Mouse (Mus musculus) embryonic facial prominence, embryonic 10.5 days (tissue): ENCODE measurements around the gene Rab10. TPM values are rescaled to one million over a fixed set of nuclear protein-coding genes. Genes with fewer than 3 reads are reported as not detected.

Experiments used
- DNase-seq: peaks from one replicate; pipeline ENCODE4 v3.0.0-alpha.2; 2017; ENCODE audit warnings: low spot score
- H3K27ac ChIP-seq: fragments of 300-500 bp; sonication (generic); replicated peaks from 2 replicates; pipeline ENCODE4 v1.5.1; 2016; ENCODE audit warnings: mild to moderate bottlenecking
- H3K27me3 ChIP-seq: fragments of 300-500 bp; sonication (generic); replicated peaks from 2 replicates; pipeline ENCODE4 v1.6.1; 2016; ENCODE audit warnings: low read depth, mild to moderate bottlenecking; ENCODE audit not compliant: poor library complexity, severe bottlenecking
- H3K36me3 ChIP-seq: fragments of 300-500 bp; sonication (generic); replicated peaks from 2 replicates; pipeline ENCODE4 v1.6.1; 2016; ENCODE audit warnings: mild to moderate bottlenecking, moderate library complexity
- H3K4me1 ChIP-seq: fragments of 300-500 bp; sonication (generic); 2 replicates; pipeline ENCODE4 v1.6.1; 2016
- H3K4me3 ChIP-seq: fragments of 300-500 bp; sonication (generic); 2 replicates; pipeline ENCODE4 v1.5.1; 2016; ENCODE audit warnings: mild to moderate bottlenecking, moderate library complexity
- H3K9me3 ChIP-seq: fragments of 300-500 bp; sonication (generic); 2 replicates; pipeline ENCODE4 v1.6.1; 2016; ENCODE audit warnings: mild to moderate bottlenecking
- WGBS: fragments of 180-500 bp; shearing (Covaris S2); methylation state at CpG from one replicate; pipeline ENCODE4 v1.1.7; 2016; 5-methylcytosine and 5-hydroxymethylcytosine counted together
- polyA plus RNA-seq: library from polyadenylated mRNA; unstranded; fragments of >200 nt; fragmentation: Nextera tagmentation; extraction: Ambion mirVana; gene quantifications from 2 replicates; pipeline ENCODE4 v1.2.1, GENCODE M21; 2016

The Rab10 gene
- polyA plus RNA-seq, 1 experiment from 2014 or later, result 73.8 TPM

GRCm38 (mm10) chr12:3288440-3288839 is 21.3 kb downstream of the Rab10 start:
- Histone ChIP-seq H3K27ac (no peak overlapping the region), H3K36me3 (peaks cover 35% of the 10 kb centered on the region), H3K27me3 (no peaks in the 10 kb centered on the region), H3K4me3 (no peak overlapping the region), H3K4me1 (no peaks in the 10 kb centered on the region), H3K9me3 (peaks cover 10% of the 10 kb centered on the region)
- WGBS, result 86% methylated on average over 1 of the region's 1 CpGs
- no peak for DNase-seq

GRCm38 (mm10) chr12:3285919-3286318 is 23.9 kb downstream of the Rab10 start:
- Histone ChIP-seq H3K27me3 (no peaks in the 10 kb centered on the region), H3K27ac (no peak overlapping the region), H3K9me3 (peaks cover 7% of the 10 kb centered on the region; the same call in 1 of the 2 replicates), H3K4me3 (no peak overlapping the region), H3K4me1 (no peaks in the 10 kb centered on the region), H3K36me3 (peaks cover 24% of the 10 kb centered on the region)
- WGBS, result 52% methylated on average over 1 of the region's 1 CpGs
- DNase-seq, result no peak

- H3K4me3 ChIP-seq, result no peak overlapping the region
- H3K27me3 ChIP-seq, result no peaks in the 10 kb centered on the region
- 64% methylated on average over 6 of the region's 6 CpGs for WGBS
- peaks cover 5% of the 10 kb centered on the region; the same call in 1 of the 2 replicates for H3K9me3 ChIP-seq
- no peak for DNase-seq
- H3K27ac ChIP-seq, result no peak overlapping the region
- peaks cover 24% of the 10 kb centered on the region for H3K36me3 ChIP-seq
- H3K4me1 ChIP-seq, result no peaks in the 10 kb centered on the region
These were observed 24.4 kb downstream of the Rab10 start for GRCm38 (mm10) chr12:3285377-3285776.

- no peak overlapping the region for H3K27ac ChIP-seq
- peaks cover 5% of the 10 kb centered on the region; the same call in 1 of the 2 replicates for H3K9me3 ChIP-seq
- H3K36me3 ChIP-seq, result peaks cover 27% of the 10 kb centered on the region
- H3K4me1 ChIP-seq, result no peaks in the 10 kb centered on the region
- no peak for DNase-seq
- WGBS, result 89% methylated on average over 2 of the region's 2 CpGs
- no peaks in the 10 kb centered on the region for H3K27me3 ChIP-seq
- H3K4me3 ChIP-seq, result no peak overlapping the region
These were observed 25.3 kb downstream of the Rab10 start for GRCm38 (mm10) chr12:3284463-3284862.

GRCm38 (mm10) chr12:3283829-3284440 is 25.8 kb downstream of the Rab10 start:
- 92% methylated on average over 4 of the region's 4 CpGs for WGBS
- Histone ChIP-seq H3K9me3 (peaks cover 5% of the 10 kb centered on the region; the same call in 1 of the 2 replicates), H3K36me3 (peaks cover 27% of the 10 kb centered on the region), H3K4me1 (no peaks in the 10 kb centered on the region), H3K4me3 (no peak overlapping the region), H3K27me3 (no peaks in the 10 kb centered on the region), H3K27ac (no peak overlapping the region)
- DNase-seq, result no peak

GRCm38 (mm10) chr12:3282954-3283353 is 26.8 kb downstream of the Rab10 start:
- no peaks in the 10 kb centered on the region for H3K4me1 ChIP-seq
- no peak overlapping the region for H3K4me3 ChIP-seq
- H3K36me3 ChIP-seq, result peaks cover 21% of the 10 kb centered on the region
- H3K9me3 ChIP-seq, result peaks cover 5% of the 10 kb centered on the region; the same call in 1 of the 2 replicates
- H3K27ac ChIP-seq, result no peak overlapping the region
- no peaks in the 10 kb centered on the region for H3K27me3 ChIP-seq
- 84% methylated on average over 1 of the region's 1 CpGs for WGBS
- DNase-seq, result no peak

- no peak overlapping the region for H3K27ac ChIP-seq
- WGBS, result 94% methylated on average over 2 of the region's 2 CpGs
- no peak for DNase-seq
These were observed 27.2 kb downstream of the Rab10 start for GRCm38 (mm10) chr12:3282520-3282919.

GRCm38 (mm10) chr12:3278880-3279339 is 30.9 kb downstream of the Rab10 start:
- Histone ChIP-seq H3K9me3 (0 out of 2 replicates have a peak, but pooled peaks cover 3% of the 10 kb centered on the region), H3K4me3 (no peak overlapping the region), H3K27ac (no peak overlapping the region), H3K36me3 (peaks cover 14% of the 10 kb centered on the region; the same call in 1 of the 2 replicates), H3K4me1 (no peaks in the 10 kb centered on the region), H3K27me3 (no peaks in the 10 kb centered on the region)
- DNase-seq, result no peak
- 89% methylated on average over 2 of the region's 2 CpGs for WGBS

More at GRCm38 (mm10) chr12:3282520-3282919, 27.2 kb downstream of the Rab10 start:
- Histone ChIP-seq H3K9me3 (peaks cover 4% of the 10 kb centered on the region; the same call in 1 of the 2 replicates), H3K4me1 (no peaks in the 10 kb centered on the region), H3K36me3 (peaks cover 16% of the 10 kb centered on the region; the same call in 1 of the 2 replicates), H3K4me3 (no peak overlapping the region), H3K27me3 (no peaks in the 10 kb centered on the region)

GRCm38 (mm10) chr12:3270818-3271217 is 39.0 kb downstream of the Rab10 start:
- no peaks in the 10 kb centered on the region for H3K4me1 ChIP-seq
- DNase-seq, result no peak
- H3K27ac ChIP-seq, result no peak overlapping the region
- H3K27me3 ChIP-seq, result no peaks in the 10 kb centered on the region
- H3K4me3 ChIP-seq, result no peak overlapping the region
- H3K36me3 ChIP-seq, result peaks cover 14% of the 10 kb centered on the region
- H3K9me3 ChIP-seq, result peaks cover 3% of the 10 kb centered on the region; the same call in 1 of the 2 replicates

GRCm38 (mm10) chr12:3267397-3267796 is 42.4 kb downstream of the Rab10 start:
- Histone ChIP-seq H3K4me1 (no peaks in the 10 kb centered on the region), H3K36me3 (peaks cover 24% of the 10 kb centered on the region), H3K9me3 (no peaks in the 10 kb centered on the region; the same call in 1 of the 2 replicates), H3K27me3 (no peaks in the 10 kb centered on the region), H3K27ac (no peak overlapping the region), H3K4me3 (no peak overlapping the region)
- WGBS, result 94% methylated on average over 2 of the region's 2 CpGs
- no peak for DNase-seq

- 93% methylated on average over 2 of the region's 2 CpGs for whole genome bisulfite sequencing
- no peak for DNase-seq
- H3K4me3 ChIP-seq, result no peak overlapping the region
These were observed 44.6 kb downstream of the Rab10 start for GRCm38 (mm10) chr12:3265188-3265587.

GRCm38 (mm10) chr12:3264449-3264848 is 45.3 kb downstream of the Rab10 start:
- Histone ChIP-seq H3K27ac (no peak overlapping the region), H3K9me3 (no peaks in the 10 kb centered on the region), H3K4me3 (no peak overlapping the region), H3K27me3 (no peaks in the 10 kb centered on the region), H3K4me1 (no peaks in the 10 kb centered on the region), H3K36me3 (peaks cover 44% of the 10 kb centered on the region)
- no peak for DNase-seq
- WGBS, result 82% methylated on average over 2 of the region's 2 CpGs

More at GRCm38 (mm10) chr12:3265188-3265587, 44.6 kb downstream of the Rab10 start:
- Histone ChIP-seq H3K27me3 (no peaks in the 10 kb centered on the region), H3K36me3 (peaks cover 37% of the 10 kb centered on the region), H3K9me3 (no peaks in the 10 kb centered on the region), H3K27ac (no peak overlapping the region), H3K4me1 (no peaks in the 10 kb centered on the region)

GRCm38 (mm10) chr12:3261596-3261995 is 48.2 kb downstream of the Rab10 start:
- no peaks in the 10 kb centered on the region for H3K27me3 ChIP-seq
- 96% methylated on average over 25 of the region's 25 CpGs for WGBS
- H3K4me3 ChIP-seq, result no peak overlapping the region
- DNase-seq, result no peak
- no peak overlapping the region for H3K27ac ChIP-seq
- H3K4me1 ChIP-seq, result no peaks in the 10 kb centered on the region
- H3K36me3 ChIP-seq, result peaks cover 66% of the 10 kb centered on the region
- H3K9me3 ChIP-seq, result no peaks in the 10 kb centered on the region
